Mouse (Mus musculus): ENCODE data around the gene Mup17. TPM values are rescaled to one million over a fixed set of nuclear protein-coding genes. Genes with fewer than 3 reads are reported as not detected.
"Not testable (repeated sequence)": the region's sequence is repeated elsewhere in the genome, so short reads cannot be mapped to it uniquely, and the experiment has no call there.

Gene Mup17
- 1 to 10 TPM in 1 of 2 experiments, not detected in 1; 2.0 TPM for total RNA-seq (2021)
- long read RNA-seq, experiment 1: 0 reads
- long read RNA-seq, experiment 2: 0 reads

DNA sequence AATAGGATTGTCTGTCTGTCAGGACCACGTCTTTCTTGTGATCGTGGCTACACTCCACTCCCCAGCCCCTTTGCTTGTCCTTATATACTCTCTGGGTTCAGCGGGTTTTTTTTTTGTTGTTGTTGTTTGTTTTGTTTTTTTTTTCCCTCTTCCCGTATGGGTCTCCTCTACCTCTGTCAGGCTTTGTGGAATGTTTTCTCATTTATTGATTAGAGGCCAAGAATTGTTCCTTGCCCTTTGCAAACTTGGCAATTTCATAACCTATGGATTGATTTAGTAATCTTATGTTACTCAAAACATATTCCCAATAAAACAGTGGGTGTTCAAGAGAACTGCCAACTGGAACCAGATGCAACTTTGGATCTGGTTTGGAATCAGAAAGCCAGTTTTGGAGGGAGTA, at the start of gene Mup17:
Gene Mup17 (minus strand): TSS at position 101 of the 400 bp plus-strand sequence.
- DNase-seq: not testable (repeated sequence)

DNA sequence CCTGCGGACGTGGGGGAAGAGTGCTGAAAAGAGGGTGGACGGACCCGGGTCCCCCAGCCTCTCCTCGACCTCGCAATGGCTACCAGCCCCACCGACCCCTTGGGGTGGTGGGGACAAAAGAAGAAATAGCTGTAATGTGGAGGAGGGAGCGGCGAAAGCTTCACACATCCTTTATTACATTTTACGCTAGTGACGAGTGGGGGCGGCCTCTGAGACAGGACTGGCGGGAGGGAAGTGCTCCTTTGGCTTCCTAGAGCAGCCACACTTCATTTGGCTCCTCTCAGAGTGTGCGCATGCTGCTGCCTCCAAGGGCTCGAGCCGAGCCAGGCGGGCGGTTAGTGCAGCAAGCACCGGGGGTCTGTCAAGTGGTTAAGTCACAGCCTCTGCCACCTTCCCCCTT, 24.1 kb downstream of the Mup17 start:
- DNase-seq: not testable (repeated sequence)

DNA sequence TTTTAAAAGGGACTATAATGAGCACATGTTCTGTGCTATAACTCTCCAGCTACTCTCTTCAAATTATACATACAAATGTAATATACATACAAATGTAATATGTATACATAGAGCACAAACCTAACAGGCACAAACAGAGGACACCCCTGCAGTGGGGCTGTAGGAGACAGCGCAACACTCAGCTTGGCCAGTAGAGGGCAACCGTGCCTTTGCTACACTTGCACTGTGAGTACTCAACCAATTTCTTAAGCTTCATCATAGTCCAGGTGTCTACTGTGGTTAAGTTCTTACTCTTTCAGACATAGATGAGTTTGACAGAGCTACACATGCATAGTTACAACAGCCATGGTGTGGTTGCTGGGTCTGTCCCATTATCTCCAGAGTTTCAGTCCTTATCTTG, 39.8 kb downstream of the Mup17 start:
- not testable (repeated sequence) for DNase-seq

Other genes starting within 250 kb of the Mup17 start
- 1 to 10 TPM in 1 of 2 experiments, not detected in 1; 3.5 TPM for gene Mup15, start 156.1 kb downstream of the Mup17 start, total RNA-seq (2021)
- 1 to 10 TPM in 1 of 2 experiments, not detected in 1; 9.0 TPM for gene Mup16, start 76.3 kb downstream of the Mup17 start, total RNA-seq (2021)
- 10 to 100 TPM in 1 of 2 experiments, not detected in 1; 11.0 TPM for gene Mup18, start 78.3 kb upstream of the Mup17 start, total RNA-seq (2021)
- 1 to 10 TPM in 1 of 2 experiments, not detected in 1; 5.7 TPM for gene Mup19, start 186.4 kb upstream of the Mup17 start, total RNA-seq (2021)
- gene Mup5, start 239.4 kb upstream of the Mup17 start, total RNA-seq (2021): not detected

All from gastrocnemius, postnatal 25 days (tissue).